Mouse (Mus musculus): Measurements from ENCODE around the gene Dab2. TPM values are rescaled to one million over a fixed set of nuclear protein-coding genes. Genes with fewer than 3 reads are reported as not detected.

Dab2 gene
- polyA plus RNA-seq, 1 experiment from 2014 or later = 16.1 TPM

- no peak overlapping the region for H3K27ac ChIP-seq (replicated peaks)
- 39% methylated on average over 3 of the region's 3 CpGs for WGBS
- no peaks in the 10 kb centered on the region for H3K36me3 ChIP-seq (ENCODE audit: control insufficient read depth, insufficient read depth, low read length)
- DNase-seq (ENCODE audit: low spot score) (no peak), ATAC-seq (ENCODE audit: low FRiP score, low TSS enrichment) (no peak)
- no peaks in the 10 kb centered on the region for H3K27me3 ChIP-seq (ENCODE audit: control insufficient read depth, insufficient read depth, low read length)
- H3K4me1 ChIP-seq (replicated peaks; ENCODE audit: control insufficient read depth, insufficient read depth) = no peaks in the 10 kb centered on the region
- no peak overlapping the region for H3K4me3 ChIP-seq (ENCODE audit: low read depth, low read length)
- H3K9me3 ChIP-seq (ENCODE audit: control insufficient read depth, low read length) = no peaks in the 10 kb centered on the region
- H3K4me2 ChIP-seq (replicated peaks; ENCODE audit: low read depth) = no peak overlapping the region
- H3K9ac ChIP-seq (ENCODE audit: low read length) = no peak overlapping the region
- TF ChIP-seq CTCF (IDR thresholded peaks at IDR 0.05; ENCODE audit: low read depth) (no peak), EP300 (optimal IDR thresholded peaks at IDR 0.05) (no peak)
These were observed 32.3 kb upstream of the Dab2 start for GRCm38 (mm10) chr15:6267147-6267758.

DNA sequence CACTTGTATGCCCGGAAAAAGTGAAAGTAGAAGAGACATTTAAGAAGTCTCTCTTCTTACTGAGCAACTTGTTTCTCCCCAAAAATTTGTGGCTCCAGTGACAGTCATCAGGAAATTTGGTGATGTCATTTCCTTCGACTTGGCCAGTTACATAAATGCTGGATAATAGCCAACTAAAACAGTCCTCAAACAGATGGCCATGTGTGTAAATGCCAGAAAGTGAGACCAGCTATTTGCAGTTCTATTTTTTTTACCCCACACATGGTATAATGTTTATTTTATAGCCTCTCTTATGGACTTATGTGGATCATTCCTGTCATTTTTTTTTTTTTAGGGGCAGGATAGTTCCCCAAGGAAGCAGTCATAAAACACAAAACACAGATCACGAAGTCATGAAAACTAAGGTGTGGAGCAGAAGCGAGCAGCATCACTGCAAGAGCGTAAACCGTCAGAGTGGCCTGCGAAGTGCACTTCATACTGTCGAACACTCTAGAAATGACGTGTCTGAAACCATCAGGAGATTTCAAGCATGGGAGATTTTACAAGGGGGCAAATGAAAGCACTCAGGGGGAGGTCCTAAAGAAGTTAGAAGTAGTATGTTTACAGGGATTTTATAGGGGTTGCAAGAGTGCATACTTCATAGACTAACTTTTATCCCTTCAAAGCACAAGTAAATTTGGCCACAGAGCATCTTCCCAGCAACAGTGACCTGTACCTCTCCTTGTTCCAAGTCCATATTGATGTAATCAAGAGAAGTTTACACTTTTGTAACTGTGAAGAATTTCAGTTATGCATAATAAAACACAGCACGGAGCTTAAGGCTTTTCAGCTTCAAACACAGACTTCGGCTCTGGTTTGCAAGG lies 20.8 kb upstream of the Dab2 start:
- no peak overlapping the region for H3K27ac ChIP-seq (replicated peaks)
- no peak for ATAC-seq (ENCODE audit: low FRiP score, low TSS enrichment)
- TF ChIP-seq CTCF (IDR thresholded peaks at IDR 0.05; ENCODE audit: low read depth) (no peak), EP300 (optimal IDR thresholded peaks at IDR 0.05) (no peak)
- no peak overlapping the region for H3K4me3 ChIP-seq (ENCODE audit: low read depth, low read length)
- no peaks in the 10 kb centered on the region for H3K36me3 ChIP-seq (ENCODE audit: control insufficient read depth, insufficient read depth, low read length)
- H3K9ac ChIP-seq (ENCODE audit: low read length) = no peak overlapping the region
- 42% methylated on average over 11 of the region's 11 CpGs for WGBS
- H3K9me3 ChIP-seq (ENCODE audit: control insufficient read depth, low read length) = no peaks in the 10 kb centered on the region
- no peak for DNase-seq (ENCODE audit: low spot score)
- no peak overlapping the region for H3K4me2 ChIP-seq (replicated peaks; ENCODE audit: low read depth)
- no peaks in the 10 kb centered on the region for H3K27me3 ChIP-seq (ENCODE audit: control insufficient read depth, insufficient read depth, low read length)
- H3K4me1 ChIP-seq (replicated peaks; ENCODE audit: control insufficient read depth, insufficient read depth) = no peaks in the 10 kb centered on the region

- no peak for TF ChIP-seq CTCF (IDR thresholded peaks at IDR 0.05; ENCODE audit: low read depth)
- no peak for TF ChIP-seq EP300 (optimal IDR thresholded peaks at IDR 0.05)
- no peak overlapping the region for H3K9ac ChIP-seq (ENCODE audit: low read length)
- no peaks in the 10 kb centered on the region for H3K4me1 ChIP-seq (replicated peaks; ENCODE audit: control insufficient read depth, insufficient read depth)
- H3K27me3 ChIP-seq (ENCODE audit: control insufficient read depth, insufficient read depth, low read length) = no peaks in the 10 kb centered on the region
- 51% methylated on average over 4 of the region's 4 CpGs for WGBS
- no peak overlapping the region for H3K27ac ChIP-seq (replicated peaks)
- H3K9me3 ChIP-seq (ENCODE audit: control insufficient read depth, low read length) = no peaks in the 10 kb centered on the region
- no peak for DNase-seq (ENCODE audit: low spot score)
- no peak overlapping the region for H3K4me2 ChIP-seq (replicated peaks; ENCODE audit: low read depth)
- ATAC-seq (ENCODE audit: low FRiP score, low TSS enrichment) = no peak
- H3K36me3 ChIP-seq (ENCODE audit: control insufficient read depth, insufficient read depth, low read length) = no peaks in the 10 kb centered on the region
- no peak overlapping the region for H3K4me3 ChIP-seq (ENCODE audit: low read depth, low read length)
These were observed 19.6 kb upstream of the Dab2 start for GRCm38 (mm10) chr15:6280021-6280451.

- Histone ChIP-seq H3K9me3 (ENCODE audit: control insufficient read depth, low read length) (no peaks in the 10 kb centered on the region), H3K36me3 (ENCODE audit: control insufficient read depth, insufficient read depth, low read length) (no peaks in the 10 kb centered on the region), H3K9ac (ENCODE audit: low read length) (no peak overlapping the region), H3K27ac (replicated peaks) (no peak overlapping the region), H3K4me3 (ENCODE audit: low read depth, low read length) (no peak overlapping the region), H3K4me2 (replicated peaks; ENCODE audit: low read depth) (no peak overlapping the region), H3K27me3 (ENCODE audit: control insufficient read depth, insufficient read depth, low read length) (no peaks in the 10 kb centered on the region), H3K4me1 (replicated peaks; ENCODE audit: control insufficient read depth, insufficient read depth) (no peaks in the 10 kb centered on the region)
- WGBS = 79% methylated on average over 9 of the region's 9 CpGs
- no peak for ATAC-seq (ENCODE audit: low FRiP score, low TSS enrichment)
- no peak for TF ChIP-seq EP300 (optimal IDR thresholded peaks at IDR 0.05)
- TF ChIP-seq CTCF (IDR thresholded peaks at IDR 0.05; ENCODE audit: low read depth) = no peak
- no peak for DNase-seq (ENCODE audit: low spot score)
These were observed 16.3 kb upstream of the Dab2 start for GRCm38 (mm10) chr15:6283249-6283648.

DNA sequence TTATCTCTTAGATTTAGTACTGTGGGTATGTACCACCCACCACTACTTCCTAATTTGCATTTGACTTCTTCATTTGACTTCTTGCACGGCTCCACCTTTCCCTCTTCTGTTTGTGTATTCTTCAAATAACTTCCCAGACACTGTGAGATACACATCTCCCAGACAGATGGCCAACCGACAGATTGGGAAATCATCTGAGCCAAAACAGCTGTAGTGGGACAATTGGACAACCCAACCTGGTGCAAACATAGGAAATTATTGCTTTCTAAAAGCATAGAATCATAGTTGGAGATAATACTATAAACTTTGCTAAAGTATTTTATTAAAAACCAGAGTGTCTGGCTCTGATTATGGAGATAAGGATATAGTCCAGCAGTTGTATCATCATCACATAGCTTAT lies 3.5 kb upstream of the Dab2 start:
- no peak for TF ChIP-seq CTCF (IDR thresholded peaks at IDR 0.05; ENCODE audit: low read depth)
- no peak for TF ChIP-seq EP300 (optimal IDR thresholded peaks at IDR 0.05)
- ATAC-seq (ENCODE audit: low FRiP score, low TSS enrichment) (no peak), DNase-seq (ENCODE audit: low spot score) (no peak)
- H3K27ac ChIP-seq (replicated peaks) = no peak overlapping the region
- 38% methylated on average over 2 of the region's 2 CpGs for WGBS
- no peak overlapping the region for H3K9ac ChIP-seq (ENCODE audit: low read length)
- H3K4me1 ChIP-seq (replicated peaks; ENCODE audit: control insufficient read depth, insufficient read depth) = no peaks in the 10 kb centered on the region
- H3K36me3 ChIP-seq (ENCODE audit: control insufficient read depth, insufficient read depth, low read length) = no peaks in the 10 kb centered on the region
- no peak overlapping the region for H3K4me2 ChIP-seq (replicated peaks; ENCODE audit: low read depth)
- H3K4me3 ChIP-seq (ENCODE audit: low read depth, low read length) = no peak overlapping the region
- H3K9me3 ChIP-seq (ENCODE audit: control insufficient read depth, low read length) = no peaks in the 10 kb centered on the region
- no peaks in the 10 kb centered on the region for H3K27me3 ChIP-seq (ENCODE audit: control insufficient read depth, insufficient read depth, low read length)

- Histone ChIP-seq H3K27me3 (ENCODE audit: control insufficient read depth, insufficient read depth, low read length) (no peaks in the 10 kb centered on the region), H3K9me3 (ENCODE audit: control insufficient read depth, low read length) (no peaks in the 10 kb centered on the region), H3K36me3 (ENCODE audit: control insufficient read depth, insufficient read depth, low read length) (no peaks in the 10 kb centered on the region), H3K27ac (replicated peaks) (no peak overlapping the region), H3K4me2 (replicated peaks; ENCODE audit: low read depth) (no peak overlapping the region), H3K4me1 (replicated peaks; ENCODE audit: control insufficient read depth, insufficient read depth) (no peaks in the 10 kb centered on the region), H3K4me3 (ENCODE audit: low read depth, low read length) (no peak overlapping the region), H3K9ac (ENCODE audit: low read length) (no peak overlapping the region)
- TF ChIP-seq EP300 (optimal IDR thresholded peaks at IDR 0.05) (no peak), CTCF (IDR thresholded peaks at IDR 0.05; ENCODE audit: low read depth) (no peak)
- DNase-seq (ENCODE audit: low spot score) (no peak), ATAC-seq (ENCODE audit: low FRiP score, low TSS enrichment) (no peak)
- 81% methylated on average over 3 of the region's 3 CpGs for WGBS
These were observed 862 bp upstream of the Dab2 start for GRCm38 (mm10) chr15:6298726-6299125.

All from stomach, postnatal 0 days (tissue).